Mouse (Mus musculus): ENCODE results near the gene Cacna1c.

- TF ChIP-seq CTCF (IDR thresholded peaks at IDR 0.05; ENCODE audit: borderline replicate concordance, insufficient read depth, low read depth, low read length) (no peak), POLR2A (IDR thresholded peaks at IDR 0.05; ENCODE audit: borderline replicate concordance, insufficient read depth, low read length) (no peak)
Observed at GRCm38 (mm10) chr6:118933017-118933594, 263.1 kb downstream of the Cacna1c start.
